Mouse (Mus musculus): Measurements from ENCODE around the gene Lrfn1. TPM values are rescaled to one million over a fixed set of nuclear protein-coding genes. Genes with fewer than 3 reads are reported as not detected.

Lrfn1 gene
- polyA plus RNA-seq, 1 experiment from 2014 or later, result 4.4 TPM

DNA sequence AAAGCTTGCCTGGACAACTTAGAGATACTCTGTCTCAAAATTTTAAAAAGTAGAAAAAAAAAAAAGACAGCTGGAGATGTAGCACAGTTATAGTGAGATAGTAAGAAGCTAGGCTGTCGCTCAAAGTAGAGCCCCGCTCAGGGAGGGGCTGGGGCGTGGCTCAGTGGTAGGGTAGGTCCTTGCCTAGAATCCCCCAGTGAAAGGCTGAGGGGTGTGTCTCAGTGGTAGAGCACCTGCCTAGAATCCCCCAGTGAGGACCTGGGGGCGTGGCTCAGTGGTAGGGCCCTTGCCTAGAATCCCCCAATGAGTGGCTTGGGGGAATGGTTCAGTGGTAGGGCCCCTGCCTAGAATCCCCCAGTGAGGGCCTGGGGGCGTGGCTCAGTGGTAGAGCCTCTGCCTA is 8.6 kb downstream of the Lrfn1 start:
- H3K9ac ChIP-seq (replicated peaks; ENCODE audit: low read length), result no peak overlapping the region
- 88% methylated on average over 5 of the region's 5 CpGs for WGBS
- DNase-seq (ENCODE audit: low spot score) (no peak), ATAC-seq (replicated peaks; ENCODE audit: insufficient number of reproducible peaks, low FRiP score, low TSS enrichment, low read depth) (no peak)
- H3K9me3 ChIP-seq (replicated peaks; ENCODE audit: control insufficient read depth, low read length), result no peaks in the 10 kb centered on the region
- H3K4me1 ChIP-seq (ENCODE audit: control insufficient read depth, insufficient read depth, low read length), result no peaks in the 10 kb centered on the region
- H3K4me2 ChIP-seq (ENCODE audit: low read depth, low read length), result no peak overlapping the region
- H3K36me3 ChIP-seq (replicated peaks; ENCODE audit: control insufficient read depth, insufficient read depth, low read depth, low read length), result peaks cover 13% of the 10 kb centered on the region
- H3K27ac ChIP-seq (replicated peaks; ENCODE audit: low read depth, low read length), result no peak overlapping the region
- H3K27me3 ChIP-seq (ENCODE audit: control insufficient read depth, insufficient read depth, low read length), result no peaks in the 10 kb centered on the region
- no peak overlapping the region for H3K4me3 ChIP-seq (ENCODE audit: low read depth, low read length)

GRCm38 (mm10) chr7:28462769-28463168 is 11.0 kb downstream of the Lrfn1 start:
- H3K9ac ChIP-seq (replicated peaks; ENCODE audit: low read length), result no peak overlapping the region
- WGBS, result 87% methylated on average over 2 of the region's 2 CpGs
- H3K4me2 ChIP-seq (ENCODE audit: low read depth, low read length), result no peak overlapping the region
- H3K4me3 ChIP-seq (ENCODE audit: low read depth, low read length), result no peak overlapping the region
- no peak overlapping the region for H3K27ac ChIP-seq (replicated peaks; ENCODE audit: low read depth, low read length)
- 0 out of 2 replicates have a peak, but pooled peaks cover 4% of the 10 kb centered on the region for H3K27me3 ChIP-seq (ENCODE audit: control insufficient read depth, insufficient read depth, low read length)
- peaks cover 13% of the 10 kb centered on the region for H3K36me3 ChIP-seq (replicated peaks; ENCODE audit: control insufficient read depth, insufficient read depth, low read depth, low read length)
- no peak for ATAC-seq (replicated peaks; ENCODE audit: insufficient number of reproducible peaks, low FRiP score, low TSS enrichment, low read depth)
- H3K9me3 ChIP-seq (replicated peaks; ENCODE audit: control insufficient read depth, low read length), result no peaks in the 10 kb centered on the region
- peaks cover 4% of the 10 kb centered on the region; the same call in 1 of the 2 replicates for H3K4me1 ChIP-seq (ENCODE audit: control insufficient read depth, insufficient read depth, low read length)
- no peak for DNase-seq (ENCODE audit: low spot score)

- ATAC-seq (replicated peaks; ENCODE audit: insufficient number of reproducible peaks, low FRiP score, low TSS enrichment, low read depth) (no peak), DNase-seq (ENCODE audit: low spot score) (peak; percentile 45)
- Histone ChIP-seq H3K4me2 (ENCODE audit: low read depth, low read length) (no peak overlapping the region), H3K9ac (replicated peaks; ENCODE audit: low read length) (no peak overlapping the region), H3K36me3 (replicated peaks; ENCODE audit: control insufficient read depth, insufficient read depth, low read depth, low read length) (peaks cover 6% of the 10 kb centered on the region), H3K9me3 (replicated peaks; ENCODE audit: control insufficient read depth, low read length) (no peaks in the 10 kb centered on the region), H3K27me3 (ENCODE audit: control insufficient read depth, insufficient read depth, low read length) (0 out of 2 replicates have a peak, but pooled peaks cover 4% of the 10 kb centered on the region), H3K27ac (replicated peaks; ENCODE audit: low read depth, low read length) (no peak overlapping the region), H3K4me1 (ENCODE audit: control insufficient read depth, insufficient read depth, low read length) (peaks cover 4% of the 10 kb centered on the region; the same call in 1 of the 2 replicates), H3K4me3 (ENCODE audit: low read depth, low read length) (no peak overlapping the region)
- WGBS, result 67% methylated on average over 10 of the region's 10 CpGs
These were observed 12.8 kb downstream of the Lrfn1 start for GRCm38 (mm10) chr7:28464416-28465212.

DNA sequence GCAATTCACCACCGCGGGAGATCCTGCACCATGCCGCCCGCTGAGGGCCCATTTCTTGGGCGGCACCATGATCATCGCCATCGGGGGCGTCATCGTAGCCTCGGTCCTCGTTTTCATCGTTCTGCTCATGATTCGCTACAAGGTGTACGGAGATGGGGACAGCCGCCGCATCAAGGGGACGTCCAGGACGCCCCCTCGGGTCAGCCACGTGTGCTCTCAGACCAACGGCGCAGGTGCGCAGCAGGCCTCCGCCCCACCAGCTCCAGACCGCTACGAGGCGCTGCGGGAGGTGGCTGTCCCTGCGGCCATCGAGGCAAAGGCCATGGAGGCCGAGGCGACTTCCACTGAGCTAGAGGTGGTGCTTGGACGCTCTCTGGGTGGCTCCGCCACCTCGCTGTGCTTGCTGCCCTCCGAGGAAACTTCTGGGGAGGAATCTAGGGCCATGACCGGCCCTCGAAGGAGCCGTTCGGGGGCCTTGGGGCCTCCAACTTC is 15.0 kb downstream of the Lrfn1 start:
- ATAC-seq (replicated peaks; ENCODE audit: insufficient number of reproducible peaks, low FRiP score, low TSS enrichment, low read depth) (no peak; the same call in 1 of the 2 replicates), DNase-seq (ENCODE audit: low spot score) (peak; percentile 31)
- Histone ChIP-seq H3K4me3 (ENCODE audit: low read depth, low read length) (peak overlapping the region; percentile 48), H3K27ac (replicated peaks; ENCODE audit: low read depth, low read length) (no peak overlapping the region), H3K27me3 (ENCODE audit: control insufficient read depth, insufficient read depth, low read length) (0 out of 2 replicates have a peak, but pooled peaks cover 4% of the 10 kb centered on the region), H3K4me2 (ENCODE audit: low read depth, low read length) (peak overlapping the region; percentile 89), H3K4me1 (ENCODE audit: control insufficient read depth, insufficient read depth, low read length) (peaks cover 4% of the 10 kb centered on the region; the same call in 1 of the 2 replicates), H3K9ac (replicated peaks; ENCODE audit: low read length) (peak overlapping the region; percentile 78), H3K9me3 (replicated peaks; ENCODE audit: control insufficient read depth, low read length) (no peaks in the 10 kb centered on the region), H3K36me3 (replicated peaks; ENCODE audit: control insufficient read depth, insufficient read depth, low read depth, low read length) (peaks cover 3% of the 10 kb centered on the region; the same call in 1 of the 2 replicates)
- 16% methylated on average over 40 of the region's 40 CpGs for WGBS

DNA sequence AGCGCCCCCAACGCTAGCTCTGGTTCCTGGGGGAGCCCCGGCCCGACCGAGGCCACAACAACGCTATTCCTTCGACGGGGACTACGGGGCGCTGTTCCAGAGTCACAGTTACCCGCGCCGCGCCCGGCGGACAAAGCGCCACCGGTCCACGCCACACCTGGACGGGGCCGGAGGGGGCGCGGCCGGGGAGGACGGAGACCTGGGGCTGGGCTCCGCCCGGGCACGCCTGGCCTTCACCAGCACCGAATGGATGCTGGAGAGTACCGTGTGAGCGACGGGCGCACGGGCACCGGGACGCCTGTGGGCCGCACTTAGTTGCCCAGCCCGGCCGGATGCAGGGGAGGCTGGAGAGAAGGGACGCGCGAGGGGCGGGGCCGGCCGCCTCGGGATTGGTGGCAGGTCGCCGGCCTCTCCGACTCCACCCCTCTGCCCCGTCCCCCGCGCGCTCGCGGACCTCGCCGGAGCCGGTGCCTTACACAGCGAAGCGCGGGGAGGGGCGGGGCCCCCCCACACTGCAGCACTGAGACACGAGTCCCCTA is 15.5 kb downstream of the Lrfn1 start:
- under 1% methylated on average over 44 of the region's 63 CpGs for WGBS
- H3K27ac ChIP-seq (replicated peaks; ENCODE audit: low read depth, low read length), result no peak overlapping the region
- no peaks in the 10 kb centered on the region for H3K9me3 ChIP-seq (replicated peaks; ENCODE audit: control insufficient read depth, low read length)
- H3K4me2 ChIP-seq (ENCODE audit: low read depth, low read length), result peak overlapping the region; percentile 89
- 0 out of 2 replicates have a peak, but pooled peaks cover 4% of the 10 kb centered on the region for H3K27me3 ChIP-seq (ENCODE audit: control insufficient read depth, insufficient read depth, low read length)
- H3K9ac ChIP-seq (replicated peaks; ENCODE audit: low read length), result peak overlapping the region; percentile 78
- H3K36me3 ChIP-seq (replicated peaks; ENCODE audit: control insufficient read depth, insufficient read depth, low read depth, low read length), result peaks cover 2% of the 10 kb centered on the region; the same call in 1 of the 2 replicates
- ATAC-seq (replicated peaks; ENCODE audit: insufficient number of reproducible peaks, low FRiP score, low TSS enrichment, low read depth) (peak; percentile 55), DNase-seq (ENCODE audit: low spot score) (peak; percentile 73)
- H3K4me1 ChIP-seq (ENCODE audit: control insufficient read depth, insufficient read depth, low read length), result peaks cover 4% of the 10 kb centered on the region; the same call in 1 of the 2 replicates
- peak overlapping the region; percentile 48 for H3K4me3 ChIP-seq (ENCODE audit: low read depth, low read length)

DNA sequence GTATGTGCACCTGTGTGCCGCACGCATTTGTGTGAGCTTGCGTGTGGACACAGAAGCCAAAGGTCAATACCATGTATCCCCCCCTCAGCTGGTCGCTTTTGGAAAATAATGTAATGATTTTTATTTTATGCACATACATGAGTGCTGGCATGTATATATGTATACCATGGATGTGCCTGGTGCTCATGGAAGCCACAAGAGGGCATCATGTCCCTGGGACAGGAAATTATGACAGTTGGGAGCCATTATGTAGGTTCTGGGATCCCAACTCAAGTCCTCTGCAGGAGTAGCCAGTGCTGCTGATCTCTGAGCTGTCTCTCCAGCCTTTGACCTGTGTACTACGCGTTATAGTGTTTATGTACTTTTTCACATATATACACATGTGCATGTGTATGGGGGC is 24.4 kb downstream of the Lrfn1 start:
- H3K9me3 ChIP-seq (replicated peaks; ENCODE audit: control insufficient read depth, low read length), result no peaks in the 10 kb centered on the region
- H3K4me2 ChIP-seq (ENCODE audit: low read depth, low read length), result no peak overlapping the region
- no peaks in the 10 kb centered on the region for H3K27me3 ChIP-seq (ENCODE audit: control insufficient read depth, insufficient read depth, low read length)
- WGBS, result 81% methylated on average over 6 of the region's 6 CpGs
- H3K9ac ChIP-seq (replicated peaks; ENCODE audit: low read length), result no peak overlapping the region
- ATAC-seq (replicated peaks; ENCODE audit: insufficient number of reproducible peaks, low FRiP score, low TSS enrichment, low read depth), result no peak
- no peaks in the 10 kb centered on the region for H3K36me3 ChIP-seq (replicated peaks; ENCODE audit: control insufficient read depth, insufficient read depth, low read depth, low read length)
- no peak for DNase-seq (ENCODE audit: low spot score)
- no peaks in the 10 kb centered on the region for H3K4me1 ChIP-seq (ENCODE audit: control insufficient read depth, insufficient read depth, low read length)
- no peak overlapping the region for H3K4me3 ChIP-seq (ENCODE audit: low read depth, low read length)
- H3K27ac ChIP-seq (replicated peaks; ENCODE audit: low read depth, low read length), result no peak overlapping the region

DNA sequence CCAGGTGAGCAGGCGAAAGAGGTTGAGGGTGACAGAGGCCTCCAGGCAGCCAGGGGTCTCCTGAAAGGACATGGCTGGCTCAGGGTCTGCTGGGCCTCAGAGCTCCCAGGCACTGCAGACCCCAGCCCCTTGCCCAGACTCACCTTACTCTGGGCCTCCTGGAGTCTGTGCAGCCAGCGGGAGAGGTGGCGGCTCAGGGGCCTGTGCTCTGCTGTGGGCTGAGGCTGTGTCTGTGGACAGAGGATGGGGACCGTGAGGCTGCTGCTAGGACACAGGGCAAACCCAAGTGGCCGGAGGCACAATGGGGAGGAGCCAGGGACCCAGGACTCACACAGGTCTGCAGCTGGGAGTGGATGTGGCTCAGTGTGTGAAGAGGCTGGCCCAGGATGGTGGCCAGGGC is 25.6 kb downstream of the Lrfn1 start:
- H3K4me2 ChIP-seq (ENCODE audit: low read depth, low read length), result no peak overlapping the region
- H3K4me1 ChIP-seq (ENCODE audit: control insufficient read depth, insufficient read depth, low read length), result no peaks in the 10 kb centered on the region
- no peak overlapping the region for H3K9ac ChIP-seq (replicated peaks; ENCODE audit: low read length)
- no peaks in the 10 kb centered on the region for H3K9me3 ChIP-seq (replicated peaks; ENCODE audit: control insufficient read depth, low read length)
- whole genome bisulfite sequencing, result 74% methylated on average over 5 of the region's 5 CpGs
- H3K27ac ChIP-seq (replicated peaks; ENCODE audit: low read depth, low read length), result no peak overlapping the region
- no peaks in the 10 kb centered on the region for H3K27me3 ChIP-seq (ENCODE audit: control insufficient read depth, insufficient read depth, low read length)
- no peak for ATAC-seq (replicated peaks; ENCODE audit: insufficient number of reproducible peaks, low FRiP score, low TSS enrichment, low read depth)
- no peak overlapping the region for H3K4me3 ChIP-seq (ENCODE audit: low read depth, low read length)
- no peaks in the 10 kb centered on the region for H3K36me3 ChIP-seq (replicated peaks; ENCODE audit: control insufficient read depth, insufficient read depth, low read depth, low read length)
- no peak for DNase-seq (ENCODE audit: low spot score)

DNA sequence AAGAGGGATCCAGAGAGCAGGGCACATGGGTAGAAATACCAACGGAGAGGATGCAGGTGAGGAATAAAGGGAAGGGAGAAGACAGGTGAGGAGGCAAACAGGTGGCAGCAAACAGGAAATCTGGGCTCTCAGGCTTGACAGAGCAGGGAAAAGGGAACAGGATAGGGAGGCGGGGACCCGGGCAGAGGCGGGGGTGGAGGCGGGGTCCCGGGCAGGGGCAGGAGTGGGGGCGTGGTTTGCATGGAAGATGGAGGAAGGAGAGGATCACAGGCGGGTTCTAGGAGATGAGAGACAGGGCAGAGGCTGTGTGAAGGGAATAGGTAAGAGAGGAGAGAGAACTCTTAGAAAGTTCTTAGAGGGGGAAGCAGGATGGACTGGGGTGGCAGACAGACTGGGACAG is 27.1 kb downstream of the Lrfn1 start:
- no peak overlapping the region for H3K9ac ChIP-seq (replicated peaks; ENCODE audit: low read length)
- no peaks in the 10 kb centered on the region for H3K36me3 ChIP-seq (replicated peaks; ENCODE audit: control insufficient read depth, insufficient read depth, low read depth, low read length)
- no peaks in the 10 kb centered on the region for H3K4me1 ChIP-seq (ENCODE audit: control insufficient read depth, insufficient read depth, low read length)
- no peak overlapping the region for H3K4me2 ChIP-seq (ENCODE audit: low read depth, low read length)
- WGBS, result 4% methylated on average over 8 of the region's 8 CpGs
- no peak overlapping the region for H3K27ac ChIP-seq (replicated peaks; ENCODE audit: low read depth, low read length)
- DNase-seq (ENCODE audit: low spot score) (peak; percentile 47), ATAC-seq (replicated peaks; ENCODE audit: insufficient number of reproducible peaks, low FRiP score, low TSS enrichment, low read depth) (no peak)
- H3K9me3 ChIP-seq (replicated peaks; ENCODE audit: control insufficient read depth, low read length), result no peaks in the 10 kb centered on the region
- H3K27me3 ChIP-seq (ENCODE audit: control insufficient read depth, insufficient read depth, low read length), result no peaks in the 10 kb centered on the region
- H3K4me3 ChIP-seq (ENCODE audit: low read depth, low read length), result no peak overlapping the region

All from embryonic facial prominence, embryonic 11.5 days (tissue).